Mouse (Mus musculus) G1E (cell line): ENCODE data around the gene Gm33543.

ENCODE experiments used
- CTCF ChIP-seq: IDR thresholded peaks from 2 replicates; pipeline ENCODE4 v1.5.1; 2012; ENCODE audit warnings: low read depth, low read length, inconsistent platforms, mixed read lengths
- GATA1 ChIP-seq: IDR thresholded peaks from 2 replicates; pipeline ENCODE4 v1.6.1; 2012; ENCODE audit warnings: borderline replicate concordance, low read length, inconsistent platforms, mixed read lengths
- POLR2AphosphoS5 ChIP-seq: IDR thresholded peaks from 2 replicates; pipeline ENCODE4 v1.6.1; 2012; ENCODE audit warnings: low read depth, low read length, inconsistent platforms; ENCODE audit not compliant: insufficient replicate concordance
- TAL1 ChIP-seq: conservative IDR thresholded peaks from 2 replicates; pipeline ENCODE4 v1.6.1; 2012; ENCODE audit warnings: low read depth, low read length, inconsistent platforms, mixed read lengths

- TF ChIP-seq CTCF (no peak), TAL1 (no peak), GATA1 (no peak), POLR2AphosphoS5 (no peak)
Observed at GRCm38 (mm10) chr10:95814351-95814750, 28.4 kb downstream of the Gm33543 start.
